Mouse (Mus musculus): ENCODE measurements around the gene Gpr142. TPM values are rescaled to one million over a fixed set of nuclear protein-coding genes. Genes with fewer than 3 reads are reported as not detected.

Gene Gpr142
- total RNA-seq, 2 experiments from 2014 or later: not detected

Other genes starting within 250 kb of the Gpr142 start
- gene Rpl38, start 130.4 kb upstream of the Gpr142 start, total RNA-seq (2021): 100 to 1,000 TPM; 750 to 833 TPM
- 10 to 100 TPM; 20.8 to 31.0 TPM for gene Ttyh2, start 123.5 kb upstream of the Gpr142 start, total RNA-seq (2021)
- gene Dnaic2, start 71.5 kb upstream of the Gpr142 start, total RNA-seq (2021): 1 to 10 TPM in 1 of 2 experiments, under 1 TPM in 1; 0.91 to 2.1 TPM
- gene Kif19a, start 33.5 kb upstream of the Gpr142 start, total RNA-seq (2021): 1 to 10 TPM; 4.5 to 4.8 TPM
- 10 to 100 TPM; 29.1 to 35.8 TPM for gene Btbd17, start 3.0 kb upstream of the Gpr142 start, total RNA-seq (2021)
- gene Gprc5c, start 52.2 kb downstream of the Gpr142 start, total RNA-seq (2021): 1 to 10 TPM; 4.7 to 8.0 TPM
- gene Cd300a, start 91.1 kb downstream of the Gpr142 start, total RNA-seq (2021): under 1 TPM; 0.42 to 0.61 TPM
- not detected for gene Cd300lb, start 135.5 kb downstream of the Gpr142 start, total RNA-seq (2021)
- gene Cd300c, start 170.2 kb downstream of the Gpr142 start, total RNA-seq (2021): not detected
- gene Cd300ld, start 191.0 kb downstream of the Gpr142 start, total RNA-seq (2021): not detected
- gene Cd300c2, start 203.0 kb downstream of the Gpr142 start, total RNA-seq (2021): 1 to 10 TPM; 3.5 to 4.3 TPM
- not detected for gene Cd300ld2, start 217.3 kb downstream of the Gpr142 start, total RNA-seq (2021)
- gene Cd300ld4, start 228.1 kb downstream of the Gpr142 start, total RNA-seq (2021): not detected
- under 1 TPM; 0.72 to 0.75 TPM for gene Cd300ld5, start 238.8 kb downstream of the Gpr142 start, total RNA-seq (2021)
- gene Cd300ld3, start 249.5 kb downstream of the Gpr142 start, total RNA-seq (2021): under 1 TPM; 0.72 to 0.75 TPM

Measured in left cerebral cortex, postnatal 36 days (tissue).